Mouse (Mus musculus): ENCODE measurements around the gene Camk2n1. TPM values are rescaled to one million over a fixed set of nuclear protein-coding genes. Genes with fewer than 3 reads are reported as not detected.
A peak's percentile ranks its signal among the peaks of the same experiment; 100 is the strongest.

The Camk2n1 gene
- polyA plus RNA-seq, 1 experiment from 2014 or later, result 2.6 TPM

DNA sequence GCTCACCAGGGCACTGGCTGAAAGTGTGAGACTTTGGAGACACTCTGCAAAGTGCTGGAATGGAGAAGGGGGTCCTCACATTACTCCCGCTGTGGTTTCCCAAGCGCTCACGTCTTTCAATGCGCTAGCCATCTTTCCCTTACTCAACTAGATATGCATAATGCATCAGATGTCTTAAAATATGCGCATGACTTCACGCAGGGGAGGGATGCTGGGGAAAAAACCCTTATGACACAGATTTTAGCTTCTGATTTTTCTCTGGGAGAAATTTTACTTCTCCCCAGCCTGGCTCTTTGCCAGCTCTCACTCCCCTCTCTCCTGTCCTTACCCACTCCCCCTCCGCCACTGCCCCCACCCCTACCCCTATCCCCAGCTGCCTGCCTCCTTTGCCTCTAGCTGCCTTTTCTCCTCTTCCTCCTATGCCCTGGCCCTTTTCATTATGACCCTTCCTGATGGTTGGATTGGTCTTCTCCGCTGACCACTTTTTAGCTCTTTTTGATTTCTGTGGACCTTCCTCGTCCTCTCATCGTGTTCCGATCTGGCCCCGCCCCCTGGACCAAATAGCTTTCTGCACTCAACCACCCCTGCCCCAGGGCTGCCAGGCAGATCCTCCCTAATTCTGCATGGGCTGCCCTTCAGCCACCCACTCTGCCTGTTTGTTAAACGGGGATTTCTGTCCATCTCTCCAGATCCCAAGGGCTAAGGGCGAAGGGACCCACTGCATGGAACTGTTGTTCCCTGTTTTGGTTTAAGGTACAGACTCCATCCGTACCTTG is 6.1 kb upstream of the Camk2n1 start:
- ATAC-seq (ENCODE audit: insufficient read depth), result no peak
- TF ChIP-seq CTCF (IDR thresholded peaks at IDR 0.05; ENCODE audit: low read depth), result no peak
- H3K27ac ChIP-seq (ENCODE audit: low read depth), result no peak overlapping the region
- no peaks in the 10 kb centered on the region for H3K36me3 ChIP-seq (ENCODE audit: insufficient read depth)
- DNase-seq, result no peak
- no peak overlapping the region for H3K4me2 ChIP-seq
- H3K9ac ChIP-seq, result no peak overlapping the region
- no peaks in the 10 kb centered on the region for H3K4me1 ChIP-seq (ENCODE audit: insufficient read depth)
- no peak overlapping the region for H3K4me3 ChIP-seq (ENCODE audit: low read depth, low read length)
- 45% methylated on average over 15 of the region's 15 CpGs for WGBS
- peaks cover 13% of the 10 kb centered on the region; the same call in 1 of the 2 replicates for H3K27me3 ChIP-seq (ENCODE audit: insufficient read depth, low read length)
- no peaks in the 10 kb centered on the region for H3K9me3 ChIP-seq (ENCODE audit: low read depth, low read length)

GRCm38 (mm10) chr4:138448872-138449615 is 5.1 kb upstream of the Camk2n1 start:
- Histone ChIP-seq H3K4me3 (ENCODE audit: low read depth, low read length) (no peak overlapping the region), H3K27me3 (ENCODE audit: insufficient read depth, low read length) (peaks cover 22% of the 10 kb centered on the region; the same call in 1 of the 2 replicates), H3K9ac (no peak overlapping the region), H3K27ac (ENCODE audit: low read depth) (no peak overlapping the region), H3K9me3 (ENCODE audit: low read depth, low read length) (no peaks in the 10 kb centered on the region), H3K4me2 (no peak overlapping the region), H3K4me1 (ENCODE audit: insufficient read depth) (no peaks in the 10 kb centered on the region), H3K36me3 (ENCODE audit: insufficient read depth) (no peaks in the 10 kb centered on the region)
- DNase-seq (no peak), ATAC-seq (ENCODE audit: insufficient read depth) (no peak)
- WGBS, result 57% methylated on average over 7 of the region's 7 CpGs
- TF ChIP-seq CTCF (IDR thresholded peaks at IDR 0.05; ENCODE audit: low read depth), result no peak

GRCm38 (mm10) chr4:138449636-138450314 is 4.3 kb upstream of the Camk2n1 start:
- no peak overlapping the region for H3K4me2 ChIP-seq
- no peak overlapping the region for H3K27ac ChIP-seq (ENCODE audit: low read depth)
- H3K4me1 ChIP-seq (ENCODE audit: insufficient read depth), result no peaks in the 10 kb centered on the region
- DNase-seq (no peak), ATAC-seq (ENCODE audit: insufficient read depth) (no peak)
- H3K9ac ChIP-seq, result no peak overlapping the region
- no peaks in the 10 kb centered on the region for H3K36me3 ChIP-seq (ENCODE audit: insufficient read depth)
- WGBS, result 58% methylated on average over 12 of the region's 12 CpGs
- no peak for TF ChIP-seq CTCF (IDR thresholded peaks at IDR 0.05; ENCODE audit: low read depth)
- H3K9me3 ChIP-seq (ENCODE audit: low read depth, low read length), result no peaks in the 10 kb centered on the region
- no peak overlapping the region for H3K4me3 ChIP-seq (ENCODE audit: low read depth, low read length)
- H3K27me3 ChIP-seq (ENCODE audit: insufficient read depth, low read length), result peaks cover 22% of the 10 kb centered on the region; the same call in 1 of the 2 replicates

DNA sequence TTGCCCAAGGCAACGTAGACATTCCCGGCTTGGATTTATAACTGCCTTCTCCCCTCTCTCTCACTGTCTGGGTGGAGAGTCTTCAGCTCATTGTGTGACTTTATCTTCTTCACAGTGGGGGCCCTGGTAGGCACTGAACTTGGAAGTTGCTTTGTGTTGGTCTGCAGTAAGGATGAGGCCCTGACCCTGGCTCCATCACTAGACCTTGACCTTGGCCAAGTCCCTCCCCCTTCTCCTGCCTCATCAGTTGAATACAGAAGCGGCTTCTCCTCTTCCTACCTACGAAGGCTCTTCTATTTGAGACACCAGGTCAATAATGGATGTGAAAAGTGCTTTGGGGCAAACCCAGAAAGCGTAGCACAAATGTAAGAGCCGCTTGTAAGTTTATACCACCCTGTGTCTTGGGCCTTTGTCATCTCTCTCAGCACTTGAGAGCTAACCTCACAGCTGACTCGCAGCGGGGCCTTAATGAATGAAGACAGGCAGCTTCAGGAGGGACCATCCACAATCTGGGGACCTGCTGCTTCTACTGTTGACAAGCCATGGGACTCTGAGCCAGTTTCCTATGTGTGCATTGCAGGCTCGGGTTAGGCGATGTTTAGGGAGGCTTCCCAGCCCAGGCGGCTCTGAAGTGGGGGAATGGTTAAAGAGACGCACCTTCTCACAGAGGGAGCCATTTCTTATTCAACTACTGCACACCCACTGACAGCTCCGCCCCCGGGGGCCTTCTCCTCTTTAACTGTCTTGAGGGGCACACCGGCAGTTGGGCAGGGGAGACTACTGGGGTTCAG is 1.6 kb upstream of the Camk2n1 start:
- no peak for TF ChIP-seq CTCF (IDR thresholded peaks at IDR 0.05; ENCODE audit: low read depth)
- H3K36me3 ChIP-seq (ENCODE audit: insufficient read depth), result no peaks in the 10 kb centered on the region
- H3K9ac ChIP-seq, result no peak overlapping the region
- DNase-seq, result no peak
- no peak overlapping the region for H3K4me3 ChIP-seq (ENCODE audit: low read depth, low read length)
- ATAC-seq (ENCODE audit: insufficient read depth), result no peak
- H3K27ac ChIP-seq (ENCODE audit: low read depth), result no peak overlapping the region
- WGBS, result 35% methylated on average over 15 of the region's 15 CpGs
- no peak overlapping the region for H3K4me2 ChIP-seq
- H3K4me1 ChIP-seq (ENCODE audit: insufficient read depth), result no peaks in the 10 kb centered on the region; the same call in 1 of the 2 replicates
- no peaks in the 10 kb centered on the region for H3K9me3 ChIP-seq (ENCODE audit: low read depth, low read length)
- H3K27me3 ChIP-seq (ENCODE audit: insufficient read depth, low read length), result peaks cover 20% of the 10 kb centered on the region

DNA sequence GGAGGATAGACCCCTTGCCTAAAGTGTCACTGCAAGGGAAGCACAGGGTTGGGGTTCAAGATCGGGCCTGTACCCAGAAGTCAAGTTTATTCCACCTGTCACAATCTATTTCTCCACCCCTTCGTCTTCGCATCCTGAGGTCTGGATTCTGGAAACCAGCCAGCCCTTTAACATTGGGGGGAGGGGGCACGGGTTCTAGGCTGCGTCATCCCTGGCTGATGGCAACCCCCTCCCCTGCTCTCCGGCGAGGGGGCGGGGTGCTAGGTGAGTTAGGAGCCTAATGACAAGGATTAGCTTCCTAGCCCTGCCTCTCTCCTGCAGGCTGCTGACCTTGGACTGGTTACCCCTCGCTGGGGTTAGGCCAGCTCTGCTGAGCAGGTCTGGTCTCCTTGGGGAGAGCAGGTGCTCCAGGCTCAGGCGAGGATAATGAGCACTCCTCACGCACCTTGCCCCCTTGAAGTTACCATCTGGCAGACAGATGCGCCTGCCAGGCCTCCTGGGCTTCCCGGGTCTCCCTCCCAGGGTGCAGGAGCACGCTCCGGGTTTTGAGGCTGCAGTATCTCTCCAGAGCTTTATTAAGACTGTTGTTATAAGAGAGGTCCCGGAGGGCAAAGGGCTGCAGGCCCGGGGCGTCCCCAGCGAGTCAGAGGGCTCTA is 889 bp upstream of the Camk2n1 start:
- Histone ChIP-seq H3K9me3 (ENCODE audit: low read depth, low read length) (no peaks in the 10 kb centered on the region), H3K36me3 (ENCODE audit: insufficient read depth) (no peaks in the 10 kb centered on the region), H3K9ac (no peak overlapping the region), H3K27ac (ENCODE audit: low read depth) (0 out of 2 replicates have a peak overlapping the region, but pooled peaks have one; percentile 4), H3K27me3 (ENCODE audit: insufficient read depth, low read length) (peaks cover 20% of the 10 kb centered on the region), H3K4me3 (ENCODE audit: low read depth, low read length) (peak overlapping the region; percentile 79), H3K4me2 (peak overlapping the region; percentile 94), H3K4me1 (ENCODE audit: insufficient read depth) (no peaks in the 10 kb centered on the region; the same call in 1 of the 2 replicates)
- 7% methylated on average over 19 of the region's 19 CpGs for WGBS
- no peak for DNase-seq
- TF ChIP-seq CTCF (IDR thresholded peaks at IDR 0.05; ENCODE audit: low read depth), result no peak
- ATAC-seq (ENCODE audit: insufficient read depth), result no peak; the same call in 1 of the 2 replicates

DNA sequence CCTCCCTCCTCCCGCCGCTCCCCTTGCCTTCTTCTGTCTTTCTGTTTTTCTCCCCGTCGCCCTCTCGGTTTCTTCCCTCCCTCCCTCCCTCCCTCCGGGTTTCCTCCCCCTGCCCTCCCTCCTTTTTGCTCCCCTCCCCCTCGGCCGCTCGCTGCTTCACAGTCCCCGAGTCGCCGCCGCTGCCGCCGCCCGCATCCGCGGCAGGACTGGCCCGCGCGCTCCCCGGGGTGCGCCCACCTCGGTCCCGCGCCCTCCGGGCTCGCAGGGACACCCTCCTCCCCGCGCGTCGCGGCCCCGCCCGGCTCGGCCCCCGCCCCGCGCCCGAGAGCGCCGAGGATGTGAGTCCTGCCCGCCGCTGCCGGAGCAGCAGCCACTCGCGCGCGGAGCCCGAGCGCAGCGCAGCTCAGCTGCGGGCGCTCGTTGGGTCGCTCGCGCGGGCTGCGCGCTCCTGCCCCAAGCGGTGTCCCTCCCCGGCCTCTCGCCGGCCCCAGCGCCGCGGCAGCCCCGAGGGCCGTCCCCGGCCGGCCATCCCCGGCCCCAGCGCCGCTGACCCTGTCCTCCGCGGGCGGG is 542 bp downstream of the Camk2n1 start:
- DNase-seq, result peak; percentile 64
- Histone ChIP-seq H3K9me3 (ENCODE audit: low read depth, low read length) (no peaks in the 10 kb centered on the region), H3K27me3 (ENCODE audit: insufficient read depth, low read length) (peaks cover 20% of the 10 kb centered on the region), H3K4me2 (peak overlapping the region; percentile 94), H3K4me1 (ENCODE audit: insufficient read depth) (no peaks in the 10 kb centered on the region; the same call in 1 of the 2 replicates), H3K27ac (ENCODE audit: low read depth) (peak overlapping the region; percentile 78), H3K9ac (peak overlapping the region; percentile 77), H3K36me3 (ENCODE audit: insufficient read depth) (no peaks in the 10 kb centered on the region), H3K4me3 (ENCODE audit: low read depth, low read length) (peak overlapping the region; percentile 79)
- TF ChIP-seq CTCF (IDR thresholded peaks at IDR 0.05; ENCODE audit: low read depth), result no peak
- ATAC-seq (ENCODE audit: insufficient read depth), result peak; percentile 29
- under 1% methylated on average over 61 of the region's 78 CpGs for WGBS
